Mouse (Mus musculus) G1E (cell line): ENCODE measurements around the gene Ptpru.

Experiments
- CTCF ChIP-seq: IDR thresholded peaks from 2 replicates; pipeline ENCODE4 v1.5.1; 2012; ENCODE audit warnings: low read depth, low read length, inconsistent platforms, mixed read lengths
- GATA1 ChIP-seq: IDR thresholded peaks from 2 replicates; pipeline ENCODE4 v1.6.1; 2012; ENCODE audit warnings: borderline replicate concordance, low read length, inconsistent platforms, mixed read lengths
- GATA2 ChIP-seq: IDR thresholded peaks from 2 replicates; pipeline ENCODE4 v1.6.1; 2012; ENCODE audit warnings: low read depth, low read length, inconsistent platforms, borderline replicate concordance
- POLR2AphosphoS5 ChIP-seq: IDR thresholded peaks from 2 replicates; pipeline ENCODE4 v1.6.1; 2012; ENCODE audit warnings: low read depth, low read length, inconsistent platforms; ENCODE audit not compliant: insufficient replicate concordance
- TAL1 ChIP-seq: conservative IDR thresholded peaks from 2 replicates; pipeline ENCODE4 v1.6.1; 2012; ENCODE audit warnings: low read depth, low read length, inconsistent platforms, mixed read lengths

- TF ChIP-seq POLR2AphosphoS5: no peak
- TF ChIP-seq GATA1: no peak
- no peak for TF ChIP-seq CTCF
- TF ChIP-seq TAL1: no peak
- no peak for TF ChIP-seq GATA2
These were observed 118.9 kb downstream of the Ptpru start for GRCm38 (mm10) chr4:131719151-131719550.
